Mouse (Mus musculus): ENCODE results near the gene Sema5b. TPM values are rescaled to one million over a fixed set of nuclear protein-coding genes. Genes with fewer than 3 reads are reported as not detected.

The Sema5b gene
- polyA plus RNA-seq, 2 experiments: 0.03 to 0.13 TPM

DNA sequence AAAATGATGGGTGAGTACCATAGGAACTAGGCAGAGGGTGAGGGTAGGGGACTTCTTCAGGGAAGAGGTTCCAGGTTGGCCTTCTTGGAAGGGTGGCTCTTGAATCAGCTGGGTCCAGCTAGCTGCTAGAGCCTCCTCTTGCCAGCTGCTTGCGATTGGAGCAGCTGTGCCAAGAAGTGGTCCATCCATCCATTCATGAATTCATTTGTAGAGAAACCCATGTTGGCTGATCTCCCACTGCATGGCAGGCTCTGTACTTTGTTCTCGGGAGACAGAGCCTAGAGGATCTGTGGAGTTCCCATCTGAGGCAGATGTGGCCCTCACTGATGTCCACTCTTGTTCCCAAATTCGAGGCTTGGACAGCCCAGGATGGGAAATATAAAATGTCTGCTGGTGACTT is 66.3 kb downstream of the Sema5b start:
- DNase-seq (ENCODE audit: low read depth in 3 of 3, low spot score in 3 of 3) (no peak), ATAC-seq (ENCODE audit: insufficient read depth) (no peak)
- Histone ChIP-seq H3K36me3 (replicated peaks; ENCODE audit: control insufficient read depth, insufficient read depth, low read depth) (no peaks in the 10 kb centered on the region), H3K9ac (replicated peaks) (no peak overlapping the region), H3K4me3 (ENCODE audit: insufficient read depth in 1 of 2, low read depth in 2 of 2, low read length in 2 of 2) (no peak overlapping the region), H3K27me3 (ENCODE audit: control insufficient read depth, insufficient read depth, low read length) (no peaks in the 10 kb centered on the region), H3K4me2 (ENCODE audit: low read depth) (no peak overlapping the region), H3K4me1 (replicated peaks; ENCODE audit: control insufficient read depth in 2 of 2, insufficient read depth in 2 of 2, low read length in 1 of 2) (no peaks in the 10 kb centered on the region), H3K9me3 (ENCODE audit: control insufficient read depth, low read length) (no peaks in the 10 kb centered on the region), H3K27ac (no peak overlapping the region)
- WGBS (ENCODE audit: insufficient replicate concordance): 44% methylated on average over 3 of the region's 3 CpGs
- TF ChIP-seq EP300 (IDR thresholded peaks at IDR 0.05; ENCODE audit: low read depth) (no peak), CTCF (IDR thresholded peaks at IDR 0.05; ENCODE audit: low read depth) (no peak)

DNA sequence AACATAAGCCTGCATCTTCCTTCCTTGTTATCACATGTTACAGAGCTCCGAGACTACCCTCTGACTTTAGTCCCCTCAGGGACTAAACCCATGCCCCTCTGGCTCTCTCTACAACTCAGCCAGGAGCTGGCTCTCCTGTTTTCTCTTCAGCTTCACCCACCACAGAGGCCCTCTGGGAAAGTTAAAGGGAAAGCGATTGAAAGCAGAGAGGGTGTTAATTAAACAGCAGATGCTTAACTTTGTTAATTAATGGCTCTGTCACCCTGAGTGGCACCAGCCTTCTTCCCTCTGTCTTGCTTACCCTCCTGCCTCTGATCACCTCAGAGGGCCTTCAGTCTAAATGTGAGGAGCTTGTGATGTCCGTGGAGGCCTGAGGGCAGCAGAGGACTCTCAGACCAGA is 67.3 kb downstream of the Sema5b start:
- DNase-seq (ENCODE audit: low read depth in 3 of 3, low spot score in 3 of 3): no peak
- Histone ChIP-seq H3K4me2 (ENCODE audit: low read depth) (no peak overlapping the region), H3K4me3 (ENCODE audit: insufficient read depth in 1 of 2, low read depth in 2 of 2, low read length in 2 of 2) (no peak overlapping the region), H3K9ac (replicated peaks) (no peak overlapping the region), H3K4me1 (replicated peaks; ENCODE audit: control insufficient read depth in 2 of 2, insufficient read depth in 2 of 2, low read length in 1 of 2) (no peaks in the 10 kb centered on the region), H3K27me3 (ENCODE audit: control insufficient read depth, insufficient read depth, low read length) (no peaks in the 10 kb centered on the region), H3K36me3 (replicated peaks; ENCODE audit: control insufficient read depth, insufficient read depth, low read depth) (no peaks in the 10 kb centered on the region), H3K27ac (no peak overlapping the region), H3K9me3 (ENCODE audit: control insufficient read depth, low read length) (no peaks in the 10 kb centered on the region)
- no peak for ATAC-seq (ENCODE audit: insufficient read depth)
- WGBS (ENCODE audit: insufficient replicate concordance): 35% methylated on average over 3 of the region's 3 CpGs
- TF ChIP-seq CTCF (IDR thresholded peaks at IDR 0.05; ENCODE audit: low read depth) (no peak), EP300 (IDR thresholded peaks at IDR 0.05; ENCODE audit: low read depth) (no peak)

DNA sequence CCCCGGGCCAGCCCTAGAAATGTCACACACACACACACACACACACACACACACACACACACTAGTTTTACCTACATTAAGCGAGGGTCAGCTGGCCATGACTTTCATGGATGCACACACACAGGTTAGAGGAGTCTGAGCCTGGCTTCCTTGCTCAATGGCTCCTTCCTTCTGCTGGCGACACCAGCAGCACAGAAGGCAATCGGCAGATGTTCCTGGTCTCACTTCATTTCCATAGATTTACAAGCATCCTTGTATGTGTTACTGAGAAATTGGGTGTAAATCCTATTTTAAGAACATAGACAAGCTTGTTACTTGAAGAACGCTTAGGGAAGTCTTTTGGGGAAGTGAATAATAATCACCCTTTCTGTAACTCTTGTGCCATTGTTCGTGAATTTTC is 68.6 kb downstream of the Sema5b start:
- DNase-seq (ENCODE audit: low read depth in 3 of 3, low spot score in 3 of 3) (no peak), ATAC-seq (ENCODE audit: insufficient read depth) (no peak)
- Histone ChIP-seq H3K27ac (no peak overlapping the region), H3K4me1 (replicated peaks; ENCODE audit: control insufficient read depth in 2 of 2, insufficient read depth in 2 of 2, low read length in 1 of 2) (no peaks in the 10 kb centered on the region), H3K36me3 (replicated peaks; ENCODE audit: control insufficient read depth, insufficient read depth, low read depth) (no peaks in the 10 kb centered on the region), H3K4me3 (ENCODE audit: insufficient read depth in 1 of 2, low read depth in 2 of 2, low read length in 2 of 2) (no peak overlapping the region), H3K9ac (replicated peaks) (no peak overlapping the region), H3K9me3 (ENCODE audit: control insufficient read depth, low read length) (no peaks in the 10 kb centered on the region), H3K27me3 (ENCODE audit: control insufficient read depth, insufficient read depth, low read length) (no peaks in the 10 kb centered on the region), H3K4me2 (ENCODE audit: low read depth) (no peak overlapping the region)
- 44% methylated on average over 6 of the region's 6 CpGs for WGBS (ENCODE audit: insufficient replicate concordance)
- TF ChIP-seq CTCF (IDR thresholded peaks at IDR 0.05; ENCODE audit: low read depth): no peak
- TF ChIP-seq EP300 (IDR thresholded peaks at IDR 0.05; ENCODE audit: low read depth): no peak

DNA sequence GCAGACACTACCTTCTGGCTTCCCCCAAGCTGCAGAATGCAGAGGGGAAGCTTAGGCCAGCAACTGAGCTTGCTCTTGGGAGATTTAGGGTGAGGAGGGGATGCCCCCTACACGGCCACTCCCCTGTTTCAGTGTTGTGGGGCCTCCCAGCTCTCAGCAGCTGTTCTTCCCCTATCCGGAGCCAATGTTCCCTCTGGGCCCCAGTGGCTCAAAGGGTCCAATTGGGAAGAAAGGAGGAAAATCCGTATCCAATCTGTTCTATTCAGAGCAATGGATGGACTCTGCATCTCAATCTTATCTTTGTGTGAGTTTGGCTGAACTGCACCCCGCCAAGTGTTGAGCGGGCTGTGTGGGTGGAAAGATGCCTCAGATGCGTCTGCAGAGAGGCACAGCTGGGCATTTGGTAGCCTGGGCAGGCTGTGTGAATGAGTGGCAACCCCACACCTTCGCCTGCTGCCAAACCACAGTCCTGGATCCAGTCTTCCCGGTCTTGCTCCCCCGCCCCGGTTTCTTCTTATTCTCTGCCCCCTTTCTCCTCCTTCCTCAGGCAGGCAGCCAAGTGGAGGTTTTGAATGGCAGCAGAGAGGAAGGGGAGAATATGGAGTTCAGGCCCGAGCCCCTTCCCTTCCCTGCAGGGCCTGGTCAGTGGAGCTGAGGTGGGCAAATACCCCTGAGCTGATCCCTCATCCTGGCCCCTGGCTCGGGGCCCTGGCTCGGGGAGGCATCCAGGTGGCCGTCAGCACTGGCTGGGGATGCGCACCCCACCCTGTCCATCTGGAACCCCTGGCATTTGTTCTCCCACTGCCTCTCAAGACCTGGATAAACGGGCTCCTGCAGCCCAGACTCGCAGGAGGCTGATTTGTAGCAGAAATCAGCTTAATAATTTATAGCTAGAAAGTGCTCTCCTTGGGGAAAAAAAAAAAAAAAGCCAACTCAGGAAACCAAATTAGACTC is 73.2 kb downstream of the Sema5b start:
- no peaks in the 10 kb centered on the region for H3K36me3 ChIP-seq (replicated peaks; ENCODE audit: control insufficient read depth, insufficient read depth, low read depth)
- TF ChIP-seq CTCF (IDR thresholded peaks at IDR 0.05; ENCODE audit: low read depth) (no peak), EP300 (IDR thresholded peaks at IDR 0.05; ENCODE audit: low read depth) (no peak)
- WGBS (ENCODE audit: insufficient replicate concordance): 49% methylated on average over 17 of the region's 17 CpGs
- no peaks in the 10 kb centered on the region for H3K9me3 ChIP-seq (ENCODE audit: control insufficient read depth, low read length)
- ATAC-seq (ENCODE audit: insufficient read depth) (no peak), DNase-seq (ENCODE audit: low read depth in 3 of 3, low spot score in 3 of 3) (no peak)
- H3K4me3 ChIP-seq (ENCODE audit: insufficient read depth in 1 of 2, low read depth in 2 of 2, low read length in 2 of 2): no peak overlapping the region
- no peaks in the 10 kb centered on the region for H3K4me1 ChIP-seq (replicated peaks; ENCODE audit: control insufficient read depth in 2 of 2, insufficient read depth in 2 of 2, low read length in 1 of 2)
- H3K27me3 ChIP-seq (ENCODE audit: control insufficient read depth, insufficient read depth, low read length): no peaks in the 10 kb centered on the region
- no peak overlapping the region for H3K9ac ChIP-seq (replicated peaks)
- H3K4me2 ChIP-seq (ENCODE audit: low read depth): no peak overlapping the region
- H3K27ac ChIP-seq: no peak overlapping the region

DNA sequence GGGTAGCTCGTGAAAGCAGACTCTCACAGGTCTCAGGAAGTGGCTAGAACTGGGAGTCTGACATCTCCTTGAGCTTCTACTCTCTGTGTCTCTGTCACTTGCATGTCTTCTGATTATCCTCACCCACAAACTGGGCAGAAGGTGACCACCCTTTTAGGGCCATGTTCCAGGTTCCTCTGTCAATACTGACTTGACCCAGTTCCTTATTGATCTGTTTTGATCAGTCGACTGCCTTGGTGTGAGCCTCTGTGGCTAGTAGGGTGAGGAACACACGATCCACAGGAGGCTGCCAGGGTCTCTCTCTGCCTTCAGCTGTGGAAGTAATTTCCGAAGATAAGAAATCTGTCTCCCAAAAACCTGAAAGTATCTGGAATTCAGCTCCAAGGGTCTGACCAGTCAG is 76.8 kb downstream of the Sema5b start:
- Histone ChIP-seq H3K4me2 (ENCODE audit: low read depth) (no peak overlapping the region), H3K27ac (no peak overlapping the region), H3K36me3 (replicated peaks; ENCODE audit: control insufficient read depth, insufficient read depth, low read depth) (no peaks in the 10 kb centered on the region), H3K9ac (replicated peaks) (no peak overlapping the region), H3K4me1 (replicated peaks; ENCODE audit: control insufficient read depth in 2 of 2, insufficient read depth in 2 of 2, low read length in 1 of 2) (no peaks in the 10 kb centered on the region), H3K4me3 (ENCODE audit: insufficient read depth in 1 of 2, low read depth in 2 of 2, low read length in 2 of 2) (no peak overlapping the region), H3K27me3 (ENCODE audit: control insufficient read depth, insufficient read depth, low read length) (no peaks in the 10 kb centered on the region), H3K9me3 (ENCODE audit: control insufficient read depth, low read length) (no peaks in the 10 kb centered on the region)
- no peak for TF ChIP-seq CTCF (IDR thresholded peaks at IDR 0.05; ENCODE audit: low read depth)
- no peak for TF ChIP-seq EP300 (IDR thresholded peaks at IDR 0.05; ENCODE audit: low read depth)
- ATAC-seq (ENCODE audit: insufficient read depth) (no peak), DNase-seq (ENCODE audit: low read depth in 3 of 3, low spot score in 3 of 3) (no peak)
- WGBS (ENCODE audit: insufficient replicate concordance): 46% methylated on average over 4 of the region's 4 CpGs

All from liver, embryonic 14.5 days (tissue).